Mouse (Mus musculus): ENCODE measurements at regions not wholly inside any gene's neighbourhood (a gene's known extent, or its start where the extent isn't known, plus 50 kb on each side); places are given as distances from the start of the nearest gene placed in this dataset.

GRCm38 (mm10) chr5:64521969-64522368, 281.2 kb upstream of the Klf3 start:
- TF ChIP-seq UBTF (IDR thresholded peaks at IDR 0.05; ENCODE audit: borderline replicate concordance, insufficient read depth, low read depth, low read length) (no peak), MYC (IDR thresholded peaks at IDR 0.05; ENCODE audit: low read depth, low read length) (no peak), USF1 (IDR thresholded peaks at IDR 0.05; ENCODE audit: low read depth, low read length) (no peak), ZKSCAN1 (IDR thresholded peaks at IDR 0.05; ENCODE audit: low read depth, low read length) (no peak), ZNF384 (IDR thresholded peaks at IDR 0.05; ENCODE audit: low read depth, low read length) (no peak)
- no peak overlapping the region for H3K9ac ChIP-seq (ENCODE audit: control insufficient read depth, low read depth, low read length, poor library complexity, severe bottlenecking)
- no peak overlapping the region for H3K27ac ChIP-seq (ENCODE audit: control insufficient read depth, low read depth, low read length)
- H3K4me3 ChIP-seq (ENCODE audit: control insufficient read depth in 1 of 2, insufficient read depth in 1 of 2, low read depth in 2 of 2, low read length in 2 of 2) = no peak overlapping the region
- DNase-seq (ENCODE audit: low read depth, low spot score) = no peak
- no peaks in the 10 kb centered on the region for H3K9me3 ChIP-seq (replicated peaks; ENCODE audit: insufficient read depth, low read length)
- H3K4me1 ChIP-seq (ENCODE audit: control insufficient read depth in 1 of 2, insufficient read depth in 2 of 2, low read length in 2 of 2) = no peaks in the 10 kb centered on the region
- no peaks in the 10 kb centered on the region for H3K27me3 ChIP-seq (ENCODE audit: control insufficient read depth in 1 of 2, insufficient read depth in 2 of 2, low read length in 2 of 2)
- H3K79me2 ChIP-seq (ENCODE audit: control insufficient read depth, insufficient read depth, low read length, poor library complexity) = no peaks in the 10 kb centered on the region
- H3K36me3 ChIP-seq (ENCODE audit: control insufficient read depth in 1 of 2, insufficient read depth in 2 of 2, low read length in 2 of 2) = no peaks in the 10 kb centered on the region

DNA sequence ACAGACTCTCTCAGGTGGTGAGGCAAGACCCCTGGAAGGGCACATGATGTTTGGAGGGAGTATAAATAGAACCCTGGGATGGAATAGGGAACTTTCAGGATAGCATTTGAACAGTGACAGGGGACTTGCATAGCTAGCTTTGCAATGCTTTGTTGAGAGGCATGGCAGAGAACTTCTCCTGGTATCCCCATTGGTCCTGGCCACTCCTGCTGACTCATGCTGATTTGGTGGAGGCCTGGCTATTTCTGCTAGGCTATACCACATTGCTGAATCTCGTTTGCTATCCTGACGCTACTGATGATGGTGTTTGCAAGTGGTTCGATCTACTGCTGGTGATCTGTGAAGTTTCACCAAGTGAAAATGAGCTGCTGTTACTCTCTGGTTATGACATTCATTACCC, 276.7 kb upstream of the Klf3 start:
- H3K27ac ChIP-seq (ENCODE audit: control insufficient read depth, low read depth, low read length) = no peak overlapping the region

GRCm38 (mm10) chr5:64527962-64528361, 275.2 kb upstream of the Klf3 start:
- Histone ChIP-seq H3K36me3 (ENCODE audit: control insufficient read depth in 1 of 2, insufficient read depth in 2 of 2, low read length in 2 of 2) (peaks cover 0 to 2% of the 10 kb centered on the region in 2 experiments; a peak in 2 of 4 replicates), H3K4me1 (ENCODE audit: control insufficient read depth in 1 of 2, insufficient read depth in 2 of 2, low read length in 2 of 2) (0 out of 4 replicates have a peak, but pooled peaks cover 0 to 3% of the 10 kb centered on the region in 2 experiments), H3K9ac (ENCODE audit: control insufficient read depth, low read depth, low read length, poor library complexity, severe bottlenecking) (no peak overlapping the region), H3K79me2 (ENCODE audit: control insufficient read depth, insufficient read depth, low read length, poor library complexity) (no peaks in the 10 kb centered on the region), H3K27me3 (ENCODE audit: control insufficient read depth in 1 of 2, insufficient read depth in 2 of 2, low read length in 2 of 2) (no peaks in the 10 kb centered on the region), H3K27ac (ENCODE audit: control insufficient read depth, low read depth, low read length) (no peak overlapping the region), H3K4me3 (ENCODE audit: control insufficient read depth in 1 of 2, insufficient read depth in 1 of 2, low read depth in 2 of 2, low read length in 2 of 2) (no peak overlapping the region), H3K9me3 (replicated peaks; ENCODE audit: insufficient read depth, low read length) (no peaks in the 10 kb centered on the region)
- DNase-seq (ENCODE audit: low read depth, low spot score) = no peak
- TF ChIP-seq RAD21 (IDR thresholded peaks at IDR 0.05; ENCODE audit: low read depth, low read length) (no peak), UBTF (IDR thresholded peaks at IDR 0.05; ENCODE audit: borderline replicate concordance, insufficient read depth, low read depth, low read length) (no peak), CTCF (IDR thresholded peaks at IDR 0.05 in 2 of 3, conservative IDR thresholded peaks at IDR 0.05 in 1 of 3; ENCODE audit: control insufficient read depth in 1 of 3, insufficient read depth in 1 of 3, low read depth in 2 of 3, low read length in 3 of 3, poor library complexity in 1 of 3, severe bottlenecking in 1 of 3) (no peak), MYC (IDR thresholded peaks at IDR 0.05; ENCODE audit: low read depth, low read length) (no peak), ELF1 (IDR thresholded peaks at IDR 0.05; ENCODE audit: low read depth, low read length) (no peak), MAZ (IDR thresholded peaks at IDR 0.05; ENCODE audit: low read depth, low read length) (no peak), POLR2AphosphoS2 (IDR thresholded peaks at IDR 0.05; ENCODE audit: low read length) (no peak), SMC3 (IDR thresholded peaks at IDR 0.05; ENCODE audit: low read depth, low read length) (no peak), MAX (IDR thresholded peaks at IDR 0.05; ENCODE audit: low read length) (no peak), ZNF384 (IDR thresholded peaks at IDR 0.05; ENCODE audit: low read depth, low read length) (no peak)

More for the DNA sequence above, 276.7 kb upstream of the Klf3 start:
- H3K9ac ChIP-seq (ENCODE audit: control insufficient read depth, low read depth, low read length, poor library complexity, severe bottlenecking) = no peak overlapping the region
- no peaks in the 10 kb centered on the region for H3K79me2 ChIP-seq (ENCODE audit: control insufficient read depth, insufficient read depth, low read length, poor library complexity)
- H3K36me3 ChIP-seq (ENCODE audit: control insufficient read depth in 1 of 2, insufficient read depth in 2 of 2, low read length in 2 of 2) = no peaks in the 10 kb centered on the region; a peak in 2 of 4 replicates
- no peak for DNase-seq (ENCODE audit: low read depth, low spot score)
- no peak overlapping the region for H3K4me3 ChIP-seq (ENCODE audit: control insufficient read depth in 1 of 2, insufficient read depth in 1 of 2, low read depth in 2 of 2, low read length in 2 of 2)
- H3K27me3 ChIP-seq (ENCODE audit: control insufficient read depth in 1 of 2, insufficient read depth in 2 of 2, low read length in 2 of 2) = no peaks in the 10 kb centered on the region
- no peaks in the 10 kb centered on the region for H3K9me3 ChIP-seq (replicated peaks; ENCODE audit: insufficient read depth, low read length)
- TF ChIP-seq ZNF384 (IDR thresholded peaks at IDR 0.05; ENCODE audit: low read depth, low read length) (no peak), MYC (IDR thresholded peaks at IDR 0.05; ENCODE audit: low read depth, low read length) (no peak), SIN3A (IDR thresholded peaks at IDR 0.05; ENCODE audit: low read length) (no peak), MAFK (IDR thresholded peaks at IDR 0.05; ENCODE audit: borderline replicate concordance, low read depth, low read length) (no peak), MEF2A (IDR thresholded peaks at IDR 0.05; ENCODE audit: extremely low read depth, insufficient replicate concordance, low read depth, low read length, poor library complexity, severe bottlenecking) (no peak), NELFE (IDR thresholded peaks at IDR 0.05; ENCODE audit: low read depth, low read length) (no peak), JUND (IDR thresholded peaks at IDR 0.05; ENCODE audit: low read depth, low read length) (no peak), ZKSCAN1 (IDR thresholded peaks at IDR 0.05; ENCODE audit: low read depth, low read length) (no peak), CHD2 (IDR thresholded peaks at IDR 0.05; ENCODE audit: low read length) (no peak), MYB (IDR thresholded peaks at IDR 0.05; ENCODE audit: low read depth, low read length) (no peak), MXI1 (IDR thresholded peaks at IDR 0.05; ENCODE audit: low read depth, low read length) (no peak), POLR2AphosphoS5 (IDR thresholded peaks at IDR 0.05; ENCODE audit: borderline replicate concordance, low read depth, low read length) (no peak), ZMIZ1 (IDR thresholded peaks at IDR 0.05; ENCODE audit: low read depth, low read length) (no peak), ETS1 (IDR thresholded peaks at IDR 0.05; ENCODE audit: low read depth, low read length) (no peak), E2F4 (IDR thresholded peaks at IDR 0.05; ENCODE audit: borderline replicate concordance, low read depth, low read length) (no peak), HCFC1 (IDR thresholded peaks at IDR 0.05; ENCODE audit: low read depth, low read length) (no peak), TCF12 (IDR thresholded peaks at IDR 0.05; ENCODE audit: low read depth, low read length) (no peak)
- no peaks in the 10 kb centered on the region for H3K4me1 ChIP-seq (ENCODE audit: control insufficient read depth in 1 of 2, insufficient read depth in 2 of 2, low read length in 2 of 2)

Measured in MEL (cell line).